Mouse (Mus musculus): Measurements from ENCODE around the gene Impdh1.

GRCm38 (mm10) chr6:29230386-29230785, 14.2 kb upstream of the Impdh1 start:
- TF ChIP-seq CTCF (IDR thresholded peaks at IDR 0.05; ENCODE audit: insufficient read depth, low read length) (no peak), POLR2A (IDR thresholded peaks at IDR 0.05; ENCODE audit: borderline replicate concordance, extremely low read depth, low read depth, low read length) (no peak)
